Mouse (Mus musculus) heart, adult 2 months (tissue): ENCODE data around the gene 4930572O03Rik.
"Not testable (repeated sequence)": the region's sequence is repeated elsewhere in the genome, so short reads cannot be mapped to it uniquely, and the experiment has no call there.

ENCODE experiments used
- CTCF ChIP-seq: fragments of 200-600 bp; IDR thresholded peaks from 2 replicates; pipeline ENCODE4 v1.8.1; 2022; ENCODE audit warnings: antibody characterized with exemption, mild to moderate bottlenecking, moderate library complexity
- POLR2A ChIP-seq: fragments of 200-500 bp; IDR thresholded peaks from 2 replicates; pipeline ENCODE4 v1.6.1; 2011; ENCODE audit warnings: mild to moderate bottlenecking, low read depth, low read length, control low read depth; ENCODE audit not compliant: insufficient read depth

DNA sequence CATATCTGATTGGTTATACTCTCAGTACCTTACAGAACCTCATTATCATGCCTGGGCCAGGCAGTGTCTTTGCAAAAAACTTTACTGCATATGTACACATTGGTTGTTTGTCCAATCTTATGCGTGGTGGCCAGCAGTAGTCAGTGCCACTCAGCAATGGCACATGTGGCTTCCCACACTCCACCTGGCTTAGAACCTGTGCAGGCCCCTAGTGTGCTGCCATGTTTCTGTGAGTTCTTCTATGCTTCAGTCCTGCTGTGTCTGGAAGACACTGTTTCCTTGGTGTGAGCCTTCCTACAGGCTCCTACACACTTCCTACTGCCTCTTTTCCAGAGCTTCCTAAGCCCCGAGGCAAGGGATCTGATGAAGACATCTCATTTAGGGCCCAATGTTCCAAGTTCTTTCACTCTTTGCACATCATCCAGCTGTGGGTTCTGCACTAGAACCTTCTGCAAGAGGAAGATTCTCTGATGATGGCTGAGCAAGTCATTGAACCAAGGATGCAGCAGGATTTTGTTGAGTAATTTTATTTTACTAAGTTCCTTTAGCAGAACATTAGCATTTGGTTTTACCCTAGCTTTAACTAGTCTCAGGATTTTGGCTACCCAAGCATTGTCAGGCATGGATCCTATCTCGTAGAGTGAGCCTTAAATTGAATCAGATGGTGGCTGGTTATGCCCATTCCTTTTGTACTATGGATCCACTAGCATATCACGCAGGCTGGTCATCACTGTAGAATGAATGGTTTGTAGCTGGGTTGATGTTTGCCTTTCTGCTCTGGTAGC is 32.2 kb upstream of the 4930572O03Rik start:
- not testable (repeated sequence) for TF ChIP-seq CTCF, POLR2A
